Mouse (Mus musculus) brain, embryonic 14.5 days (tissue): ENCODE measurements around the gene Ociad1. TPM values are rescaled to one million over a fixed set of nuclear protein-coding genes. Genes with fewer than 3 reads are reported as not detected.
"Not testable (repeated sequence)": the region's sequence is repeated elsewhere in the genome, so short reads cannot be mapped to it uniquely, and the experiment has no call there.

ENCODE experiments used
- DNase-seq: peaks from one replicate; pipeline ENCODE4 v3.0.0-alpha.2; 2011; ENCODE audit warnings: low read depth
- CTCF ChIP-seq: fragments of 200-500 bp; IDR thresholded peaks from 2 replicates; pipeline ENCODE4 v1.5.1; 2012; ENCODE audit warnings: inconsistent platforms, mild to moderate bottlenecking, moderate library complexity, borderline replicate concordance; ENCODE audit not compliant: insufficient read depth, insufficient read length; ENCODE audit errors: extremely low read depth
- POLR2A ChIP-seq: fragments of 200-500 bp; IDR thresholded peaks from 2 replicates; pipeline ENCODE4 v1.6.1; 2012; ENCODE audit warnings: mild to moderate bottlenecking, inconsistent platforms, borderline replicate concordance; ENCODE audit not compliant: poor library complexity, insufficient read depth, insufficient read length, severe bottlenecking; ENCODE audit errors: extremely low read depth
- polyA plus RNA-seq: library from polyadenylated mRNA; depleted of rRNA; stranded (reverse); fragments of >200 nt; gene quantifications from 2 replicates; pipeline ENCODE4 v1.2.3, GENCODE M21; 2012

Ociad1 gene
- polyA plus RNA-seq, 1 experiment, result 184 TPM

- no peak for DNase-seq
- TF ChIP-seq CTCF (no peak), POLR2A (no peak)
Observed at GRCm38 (mm10) chr5:73314654-73315053, 22.1 kb downstream of the Ociad1 start.

- TF ChIP-seq POLR2A, result no peak
- no peak for TF ChIP-seq CTCF
- no peak for DNase-seq
Observed at GRCm38 (mm10) chr5:73319306-73319705, 26.7 kb downstream of the Ociad1 start.

GRCm38 (mm10) chr5:73322684-73323083 is 30.1 kb downstream of the Ociad1 start:
- not testable (repeated sequence) for DNase-seq

GRCm38 (mm10) chr5:73323602-73324001 is 31.0 kb downstream of the Ociad1 start:
- no peak for DNase-seq
- TF ChIP-seq POLR2A (no peak), CTCF (no peak)

GRCm38 (mm10) chr5:73324526-73325170 is 32.1 kb downstream of the Ociad1 start:
- TF ChIP-seq POLR2A, result no peak
- no peak for TF ChIP-seq CTCF
- DNase-seq, result no peak

- peak; percentile 44 for DNase-seq
- TF ChIP-seq POLR2A, result no peak
- TF ChIP-seq CTCF, result no peak
Observed at GRCm38 (mm10) chr5:73331002-73331401, 38.4 kb downstream of the Ociad1 start.

GRCm38 (mm10) chr5:73336448-73336847 is 43.9 kb downstream of the Ociad1 start:
- no peak for TF ChIP-seq CTCF
- TF ChIP-seq POLR2A, result no peak
- DNase-seq, result no peak

GRCm38 (mm10) chr5:73337961-73338831 is 45.6 kb downstream of the Ociad1 start:
- peak; percentile 76 for DNase-seq
- TF ChIP-seq CTCF (no peak), POLR2A (no peak)

- DNase-seq, result peak; percentile 65
- TF ChIP-seq POLR2A, result no peak
- no peak for TF ChIP-seq CTCF
Observed at GRCm38 (mm10) chr5:73338832-73339163, 46.2 kb downstream of the Ociad1 start.

- no peak for DNase-seq
- TF ChIP-seq CTCF (no peak), POLR2A (no peak)
Observed at GRCm38 (mm10) chr5:73339779-73340722, 47.5 kb downstream of the Ociad1 start.

- DNase-seq, result no peak
- TF ChIP-seq CTCF (no peak), POLR2A (no peak)
Observed at GRCm38 (mm10) chr5:73340723-73341235, 48.2 kb downstream of the Ociad1 start, which contains the start of gene Ociad2. Gene Ociad2, minus strand, starts transcription at chr5:73341028.

GRCm38 (mm10) chr5:73342701-73343355 is 50.2 kb downstream of the Ociad1 start:
- no peak for TF ChIP-seq POLR2A
- TF ChIP-seq CTCF, result no peak
- no peak for DNase-seq
